Mouse (Mus musculus) heart, adult 9 months (tissue): Measurements from ENCODE around the gene Gabra5.

Experiments
- DNase-seq, 2 experiments: peaks; one replicate each; pipeline ENCODE4 v3.0.0; 2022; ENCODE audit warnings: low spot score in 2 of 2

The Gabra5 gene

GRCm38 (mm10) chr7:57509681-57510141 is at the start of gene Gabra5:
Gabra5 (minus strand) TSS chr7:57510059.
- no peak for DNase-seq

- DNase-seq = no peak
Observed at GRCm38 (mm10) chr7:57538565-57538964, 28.7 kb upstream of the Gabra5 start.

GRCm38 (mm10) chr7:57532676-57533075 is 22.8 kb upstream of the Gabra5 start:
- DNase-seq = no peak

- no peak for DNase-seq
Observed at GRCm38 (mm10) chr7:57529954-57530353, 20.1 kb upstream of the Gabra5 start.

DNA sequence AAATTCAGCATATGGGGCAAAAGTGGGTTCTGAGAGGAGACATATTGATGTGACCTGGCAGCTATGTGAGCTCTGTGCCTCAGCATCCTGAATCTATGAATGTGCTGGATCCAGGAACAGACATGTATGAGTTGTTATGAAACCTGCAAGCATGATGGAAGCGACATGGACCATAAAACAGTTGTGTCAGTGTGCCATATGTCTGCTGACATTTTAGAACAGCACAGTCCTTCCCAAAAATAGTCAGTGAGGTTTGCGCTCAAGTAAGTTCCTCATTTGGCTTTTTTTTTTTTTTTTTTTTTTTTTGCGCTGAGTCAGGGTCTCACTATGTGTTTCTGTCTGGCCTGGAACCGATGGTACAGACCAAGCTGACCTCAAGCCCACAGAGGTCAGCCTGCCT is 19.6 kb upstream of the Gabra5 start:
- DNase-seq = no peak

GRCm38 (mm10) chr7:57512955-57513354 is 3.1 kb upstream of the Gabra5 start:
- no peak for DNase-seq

GRCm38 (mm10) chr7:57508860-57509632 is 813 bp downstream of the Gabra5 start:
- DNase-seq = no peak

DNA sequence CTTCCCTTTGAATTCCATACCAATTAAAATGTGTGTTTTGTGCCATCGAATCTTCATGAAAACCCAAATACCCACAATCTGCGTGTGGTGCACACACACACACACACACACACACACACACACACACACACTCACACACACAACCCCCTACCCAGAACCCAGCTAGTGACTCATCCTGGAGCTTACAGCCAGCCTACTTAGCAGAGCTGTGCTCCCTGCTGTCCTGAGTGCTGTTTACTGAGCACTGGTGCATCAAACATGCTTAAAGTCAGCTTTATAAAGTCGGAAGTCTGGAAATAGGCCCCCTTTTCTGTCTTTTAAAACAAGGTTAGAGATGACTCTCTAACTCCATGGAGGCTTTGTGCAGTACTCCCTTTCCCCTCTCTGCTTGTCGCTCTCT is 7.0 kb downstream of the Gabra5 start:
- no peak for DNase-seq

GRCm38 (mm10) chr7:57491795-57492194 is 18.1 kb downstream of the Gabra5 start:
- DNase-seq = no peak

DNA sequence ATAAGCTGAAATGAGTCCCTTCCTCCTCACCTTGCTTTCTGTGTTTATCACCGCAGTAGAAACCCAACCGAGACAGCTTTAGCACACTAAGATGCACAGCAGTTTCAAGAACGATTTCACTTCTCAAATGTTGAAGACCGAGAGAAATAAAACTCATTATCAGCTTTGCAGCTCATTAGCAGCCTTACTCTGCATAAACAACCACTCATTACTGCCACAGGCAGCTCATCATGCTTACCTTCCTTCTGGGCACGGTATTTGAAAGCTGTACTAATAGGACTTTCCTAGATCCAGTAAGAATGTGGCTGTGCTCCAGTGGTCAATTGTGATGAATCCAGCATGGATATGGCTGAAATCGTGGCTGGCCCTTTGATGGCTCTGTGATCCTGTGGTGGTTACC is 23.0 kb downstream of the Gabra5 start:
- DNase-seq = no peak

DNA sequence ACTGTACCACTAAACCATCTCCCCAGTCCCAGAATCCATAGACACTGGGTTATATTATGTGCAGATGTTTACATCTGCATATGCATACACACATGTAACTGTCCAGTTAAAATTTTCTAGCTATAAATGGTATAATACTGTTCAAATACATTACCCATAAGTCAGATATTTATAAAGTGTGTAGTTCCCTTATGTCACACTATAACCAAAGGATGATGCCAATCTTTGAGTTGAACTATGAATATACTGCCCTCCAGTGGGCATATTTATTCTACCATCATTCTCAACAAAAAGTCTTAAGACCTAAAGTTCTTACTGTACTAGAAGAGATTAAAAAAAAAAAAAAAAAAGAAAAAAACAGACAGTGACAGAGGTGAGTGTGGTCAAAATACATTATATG is 27.0 kb downstream of the Gabra5 start:
- no peak for DNase-seq

GRCm38 (mm10) chr7:57473811-57474525 is 35.9 kb downstream of the Gabra5 start:
- DNase-seq = peak in 1 of 2 experiments; percentile 18

GRCm38 (mm10) chr7:57471316-57471715 is 38.5 kb downstream of the Gabra5 start:
- DNase-seq = no peak

DNA sequence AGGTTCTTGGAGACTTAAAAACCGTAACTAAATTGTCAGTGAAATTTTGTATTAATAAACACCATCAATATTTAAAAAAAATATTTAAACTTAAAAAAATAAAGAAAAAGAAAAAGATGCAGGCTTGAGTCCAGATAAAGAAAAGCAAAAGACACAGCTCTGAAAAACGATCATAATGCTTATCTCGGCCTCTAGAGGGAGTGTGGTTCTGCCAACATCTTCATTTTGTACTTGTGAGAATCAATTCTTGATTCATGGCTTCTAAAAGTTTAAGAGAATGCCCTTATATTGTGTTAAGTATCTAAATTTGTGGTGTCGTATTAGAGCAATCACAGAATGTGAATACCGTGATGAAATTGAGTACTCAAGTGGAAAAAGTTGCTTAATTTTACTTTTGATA is 49.5 kb downstream of the Gabra5 start:
- DNase-seq = no peak

DNA sequence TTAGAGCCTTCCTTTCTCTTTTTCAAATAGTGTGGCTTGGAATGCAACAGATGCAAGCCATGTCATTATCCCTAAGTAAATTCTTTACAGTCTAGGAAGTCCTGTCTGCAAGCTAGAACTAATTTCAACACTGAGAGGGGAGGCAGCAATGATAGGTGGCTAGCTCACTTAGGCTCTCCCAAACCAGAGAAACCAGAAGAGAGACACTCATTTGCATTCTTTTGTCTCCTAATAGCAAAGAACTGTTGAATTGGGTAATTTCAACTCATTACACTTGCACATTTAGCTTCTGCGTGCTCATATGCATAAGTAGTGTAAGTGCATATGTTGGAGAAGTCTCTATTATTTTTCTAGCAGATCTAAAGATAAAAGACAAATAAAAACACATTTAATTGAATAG is 61.6 kb downstream of the Gabra5 start:
- DNase-seq = no peak

DNA sequence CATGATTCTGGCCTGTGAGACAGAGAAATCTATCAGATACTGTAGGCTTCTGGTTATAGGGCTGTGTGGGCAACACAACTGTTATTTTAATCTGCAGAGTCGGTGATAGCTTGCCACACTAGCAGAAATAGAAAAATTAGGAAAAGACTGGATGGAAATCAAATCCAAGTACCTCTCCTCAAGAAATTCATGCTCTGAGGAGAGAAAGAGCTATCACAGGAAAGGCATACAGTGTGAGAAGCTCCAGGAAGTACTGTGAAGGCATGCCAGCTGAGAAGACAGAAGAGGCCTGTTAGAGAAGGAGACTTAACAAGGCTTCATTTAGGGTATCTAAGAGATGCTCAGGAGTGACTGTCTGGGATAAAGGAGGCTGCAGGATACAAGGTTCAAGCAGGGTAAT is 87.2 kb downstream of the Gabra5 start:
- no peak for DNase-seq

- DNase-seq = no peak
Observed at GRCm38 (mm10) chr7:57421044-57421443, 88.8 kb downstream of the Gabra5 start.

DNA sequence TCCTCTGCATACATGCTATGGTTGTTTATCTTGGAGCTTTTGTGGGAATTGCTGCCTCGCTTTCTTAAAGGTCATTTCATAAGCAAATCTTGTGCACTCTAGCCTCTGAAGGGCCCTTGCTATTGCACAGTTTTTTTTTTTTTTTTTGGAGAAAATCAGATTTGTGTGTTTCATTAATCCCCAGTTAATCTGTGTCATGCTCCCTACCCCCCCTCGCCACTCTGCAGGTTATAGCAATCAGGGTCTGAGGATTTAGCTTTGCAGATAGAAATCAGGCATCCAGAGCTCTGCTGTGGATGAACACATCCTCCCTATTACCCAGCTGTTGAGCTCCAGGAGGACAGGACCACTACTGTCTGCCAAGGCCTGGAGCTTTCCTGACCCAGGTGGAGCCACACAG is 90.5 kb downstream of the Gabra5 start, which contains the start of gene Gabrb3:
TSS of gene Gabrb3 (plus strand) at position 301 of the 400 bp plus-strand sequence.
- no peak for DNase-seq

DNA sequence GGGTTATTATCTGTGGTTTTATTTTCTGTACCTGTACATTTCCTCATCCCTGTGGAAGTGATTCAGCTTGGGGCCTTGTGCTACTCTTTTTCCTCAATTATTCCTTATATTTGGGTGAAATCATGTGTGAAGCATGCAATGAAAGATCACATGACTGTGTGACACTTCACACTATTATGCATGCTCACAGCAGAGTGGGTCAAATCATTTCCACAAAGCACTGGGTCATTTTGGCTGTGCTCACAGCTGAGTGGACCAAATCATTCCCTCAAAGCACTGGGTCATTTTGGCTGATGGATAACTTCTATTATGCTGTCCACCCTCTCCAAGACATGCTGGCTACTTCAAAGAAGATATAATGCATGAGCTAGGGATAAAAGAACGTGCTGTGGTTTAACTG is 97.0 kb downstream of the Gabra5 start:
- DNase-seq = no peak

- DNase-seq = no peak
Observed at GRCm38 (mm10) chr7:57411163-57411562, 98.7 kb downstream of the Gabra5 start.

DNA sequence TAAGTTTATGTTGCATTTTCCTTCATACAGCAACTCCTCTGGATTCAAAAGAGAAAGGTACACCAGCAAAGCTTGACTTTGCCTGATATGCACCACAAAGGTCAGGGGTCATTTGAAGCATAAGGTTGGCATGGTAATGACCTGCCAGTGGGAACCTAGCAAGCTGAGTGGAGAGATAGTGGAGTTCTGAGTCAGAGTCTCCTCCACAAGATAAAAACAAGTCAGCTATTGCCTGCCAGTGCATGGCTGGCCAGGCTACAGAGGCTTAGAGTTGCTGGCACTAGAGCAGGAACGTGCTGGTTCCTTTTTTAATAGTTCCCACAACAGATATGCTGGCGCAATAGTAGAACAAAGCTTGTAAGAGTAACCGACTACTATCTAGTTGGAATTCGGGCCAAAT is 116.3 kb downstream of the Gabra5 start:
- DNase-seq = no peak

DNA sequence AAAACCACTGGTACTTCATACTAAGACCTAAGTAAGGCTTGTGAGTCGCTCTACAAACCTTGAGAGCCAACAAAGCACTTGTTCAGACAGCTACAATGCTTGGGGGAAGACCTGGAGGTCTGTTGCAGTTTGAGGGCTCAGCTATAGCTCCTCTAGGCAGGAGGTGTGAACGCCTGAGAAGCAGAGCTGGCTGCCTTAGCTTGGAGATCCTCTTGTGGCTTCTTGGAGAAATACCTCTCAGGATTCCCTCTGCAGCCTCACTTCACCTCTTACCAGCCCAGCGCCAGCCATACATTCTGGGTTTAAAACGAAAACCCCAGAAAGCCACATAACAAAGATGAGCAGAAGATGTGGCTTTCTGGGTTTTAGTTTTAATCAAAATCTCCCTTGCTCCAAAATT is 119.8 kb downstream of the Gabra5 start:
- no peak for DNase-seq

DNA sequence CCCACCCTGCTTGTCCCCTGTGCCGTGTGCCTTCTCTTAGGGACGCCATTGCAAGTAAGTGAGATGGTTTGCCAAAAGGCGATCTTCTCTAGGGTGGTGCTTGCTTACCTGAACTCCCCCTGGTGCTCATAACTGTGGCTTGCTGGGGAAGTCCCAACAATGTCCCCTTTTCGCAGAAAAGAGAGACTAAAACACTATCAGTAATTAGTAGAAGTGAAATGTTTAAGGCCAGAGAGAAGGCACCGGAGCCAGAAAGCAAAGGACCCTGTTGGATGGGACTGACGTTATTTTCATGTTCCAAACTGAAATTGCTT is 122.6 kb downstream of the Gabra5 start:
- no peak for DNase-seq
